Mouse (Mus musculus): Measurements from ENCODE around the gene D930020B18Rik.

DNA sequence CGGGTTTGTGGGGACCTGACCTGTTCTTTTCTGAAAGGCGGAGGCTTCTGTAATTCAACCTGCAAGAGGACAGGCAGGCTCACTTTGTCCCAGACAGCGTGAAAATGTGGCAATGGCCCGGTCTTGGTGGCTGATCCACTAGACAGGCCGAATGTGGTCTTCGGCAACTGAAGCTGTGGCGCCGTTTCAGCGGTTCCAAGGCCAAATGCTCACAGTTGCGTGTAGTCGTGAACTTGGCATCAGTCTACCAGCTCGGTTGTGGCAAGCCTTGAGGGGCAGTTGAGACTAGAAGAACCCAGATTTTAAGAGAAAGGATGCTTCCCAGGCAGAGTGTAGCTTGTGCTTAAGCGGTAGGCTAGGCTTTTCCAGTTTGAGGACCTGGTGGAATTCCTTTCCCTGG lies 79.3 kb downstream of the D930020B18Rik start:
- no peak for TF ChIP-seq CTCF (IDR thresholded peaks at IDR 0.05; ENCODE audit: insufficient read depth, low read depth, low read length)
- TF ChIP-seq POLR2A (IDR thresholded peaks at IDR 0.05; ENCODE audit: insufficient read depth, low read depth, low read length): no peak
